Mouse (Mus musculus): Measurements from ENCODE around the gene Prr7.

- no peak for TF ChIP-seq POLR2A (IDR thresholded peaks at IDR 0.05; ENCODE audit: low read depth, low read length)
- no peak for TF ChIP-seq CTCF (conservative IDR thresholded peaks at IDR 0.05; ENCODE audit: insufficient read depth, insufficient read length, low read depth, low read length)
These were observed 13.5 kb upstream of the Prr7 start for GRCm38 (mm10) chr13:55450511-55450980.
